Mouse (Mus musculus): ENCODE measurements at regions not wholly inside any gene's neighbourhood (a gene's known extent, or its start where the extent isn't known, plus 50 kb on each side); places are given as distances from the start of the nearest gene placed in this dataset.
A peak's percentile ranks its signal among the peaks of the same experiment; 100 is the strongest.

DNA sequence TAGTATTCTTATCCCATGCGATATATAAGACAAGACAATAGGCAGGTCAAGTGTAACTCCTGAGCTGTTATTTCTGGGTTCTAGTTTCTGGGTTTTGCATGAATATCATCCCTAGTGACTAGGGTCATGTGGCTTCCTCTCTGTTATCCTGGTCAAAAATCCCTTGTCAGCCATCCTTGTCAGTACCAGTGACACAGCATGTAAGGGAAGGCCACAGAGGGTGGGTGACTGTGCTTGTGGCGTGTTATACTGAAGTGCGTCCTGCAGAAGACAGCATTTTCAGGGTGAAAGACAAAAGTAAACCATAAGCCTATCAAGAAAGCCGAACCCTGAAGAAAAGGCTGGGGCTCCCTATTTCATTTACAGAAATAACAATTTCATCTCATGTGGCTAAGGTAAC lies 50.7 kb upstream of the Echdc3 start:
- TF ChIP-seq POLR2A (IDR thresholded peaks at IDR 0.05; ENCODE audit: borderline replicate concordance, extremely low read depth, low read depth, low read length) (no peak), CTCF (IDR thresholded peaks at IDR 0.05; ENCODE audit: insufficient read depth, low read length) (no peak)
- 95% methylated on average over 4 of the region's 4 CpGs for WGBS
- DNase-seq = no peak
- Histone ChIP-seq H3K4me1 (ENCODE audit: control insufficient read depth, insufficient read depth, low read length) (peaks cover 6% of the 10 kb centered on the region; the same call in 1 of the 2 replicates), H3K4me3 (replicated peaks; ENCODE audit: extremely low read depth, low read depth, low read length) (no peak overlapping the region)

DNA sequence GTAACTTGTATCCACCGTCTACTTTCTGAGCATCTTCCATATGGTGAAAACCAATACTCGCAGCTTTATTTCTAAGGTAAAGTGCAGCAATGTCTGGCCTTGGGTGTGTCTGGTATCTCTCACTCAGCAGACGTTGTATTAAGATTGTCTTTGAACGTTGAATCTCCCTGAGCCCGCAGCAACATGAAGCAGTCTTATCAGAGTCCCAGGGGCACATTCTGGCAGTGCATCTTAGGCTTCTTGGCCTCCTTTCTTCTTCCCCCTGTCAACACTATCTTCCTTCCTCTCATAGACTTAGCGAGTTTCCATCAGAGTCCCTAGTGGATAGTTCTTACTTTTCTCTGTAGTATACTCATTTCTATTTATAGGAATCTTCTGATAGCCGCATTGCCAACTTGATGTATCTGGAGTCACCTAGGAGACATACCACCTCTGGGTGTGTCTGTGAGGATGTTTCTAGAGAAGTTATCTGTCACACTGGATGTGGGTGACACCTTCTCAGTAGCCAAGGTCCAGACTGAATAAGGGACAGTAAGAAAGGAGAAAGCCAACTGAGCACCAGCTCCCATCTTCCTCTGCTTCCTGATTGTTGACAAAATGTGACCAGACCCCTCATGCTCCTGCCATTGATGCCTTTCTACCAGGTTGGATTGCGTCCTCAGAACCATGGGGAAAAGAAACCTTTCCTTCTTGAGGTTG lies 51.4 kb upstream of the Echdc3 start:
- H3K4me1 ChIP-seq (ENCODE audit: control insufficient read depth, insufficient read depth, low read length) = peaks cover 6% of the 10 kb centered on the region; the same call in 1 of the 2 replicates
- WGBS = 77% methylated on average over 8 of the region's 8 CpGs
- H3K4me3 ChIP-seq (replicated peaks; ENCODE audit: extremely low read depth, low read depth, low read length) = no peak overlapping the region
- DNase-seq = no peak
- TF ChIP-seq CTCF (IDR thresholded peaks at IDR 0.05; ENCODE audit: insufficient read depth, low read length) (no peak), POLR2A (IDR thresholded peaks at IDR 0.05; ENCODE audit: borderline replicate concordance, extremely low read depth, low read depth, low read length) (no peak)

DNA sequence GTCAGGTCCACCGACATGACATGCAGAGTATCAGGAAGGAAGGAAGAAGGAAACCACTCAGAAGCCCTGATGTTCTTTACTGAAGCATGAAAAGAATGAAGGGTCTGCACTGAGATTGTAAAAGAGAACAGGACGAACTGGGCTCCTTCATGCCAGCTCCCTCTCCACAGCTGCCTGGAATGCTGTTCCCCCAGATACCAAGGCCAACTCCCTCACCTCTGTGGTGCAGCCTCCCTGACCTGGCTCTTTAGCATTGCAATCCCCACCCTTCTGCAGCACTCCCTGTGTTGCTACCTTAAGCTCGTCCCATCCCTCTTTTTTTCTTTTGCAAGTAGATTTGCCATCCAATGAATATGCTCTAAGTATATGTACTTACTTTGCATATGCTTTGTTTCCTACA lies 52.3 kb upstream of the Echdc3 start:
- H3K4me3 ChIP-seq (replicated peaks; ENCODE audit: extremely low read depth, low read depth, low read length) = no peak overlapping the region
- TF ChIP-seq POLR2A (IDR thresholded peaks at IDR 0.05; ENCODE audit: borderline replicate concordance, extremely low read depth, low read depth, low read length) (no peak), CTCF (IDR thresholded peaks at IDR 0.05; ENCODE audit: insufficient read depth, low read length) (no peak)
- DNase-seq = peak; percentile 56
- 38% methylated on average over 3 of the region's 3 CpGs for whole genome bisulfite sequencing
- peaks cover 6% of the 10 kb centered on the region; the same call in 1 of the 2 replicates for H3K4me1 ChIP-seq (ENCODE audit: control insufficient read depth, insufficient read depth, low read length)

DNA sequence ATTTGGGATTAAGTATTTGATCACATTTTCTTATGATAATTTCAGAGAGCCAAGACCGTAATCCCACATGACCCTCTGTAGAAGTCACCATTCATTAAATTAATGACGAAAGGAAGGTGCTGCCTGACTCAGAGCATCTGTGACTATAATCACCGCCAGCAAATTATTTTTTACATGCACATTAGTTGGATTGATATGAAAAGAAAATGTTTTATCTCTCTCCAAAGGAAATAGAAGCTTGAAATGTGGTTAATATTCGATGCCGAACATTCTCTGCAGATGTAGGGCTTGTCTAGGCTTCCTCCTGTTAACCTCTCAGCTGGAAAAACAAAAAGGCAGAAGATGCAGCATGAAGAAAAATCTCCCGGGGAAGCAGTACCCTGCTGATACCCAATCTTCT lies 54.2 kb upstream of the Echdc3 start:
- DNase-seq = no peak
- H3K4me1 ChIP-seq (ENCODE audit: control insufficient read depth, insufficient read depth, low read length) = peaks cover 8% of the 10 kb centered on the region; the same call in 1 of the 2 replicates
- 50% methylated on average over 6 of the region's 6 CpGs for WGBS
- no peak overlapping the region for H3K4me3 ChIP-seq (replicated peaks; ENCODE audit: extremely low read depth, low read depth, low read length)
- TF ChIP-seq POLR2A (IDR thresholded peaks at IDR 0.05; ENCODE audit: borderline replicate concordance, extremely low read depth, low read depth, low read length) (no peak), CTCF (IDR thresholded peaks at IDR 0.05; ENCODE audit: insufficient read depth, low read length) (no peak)

DNA sequence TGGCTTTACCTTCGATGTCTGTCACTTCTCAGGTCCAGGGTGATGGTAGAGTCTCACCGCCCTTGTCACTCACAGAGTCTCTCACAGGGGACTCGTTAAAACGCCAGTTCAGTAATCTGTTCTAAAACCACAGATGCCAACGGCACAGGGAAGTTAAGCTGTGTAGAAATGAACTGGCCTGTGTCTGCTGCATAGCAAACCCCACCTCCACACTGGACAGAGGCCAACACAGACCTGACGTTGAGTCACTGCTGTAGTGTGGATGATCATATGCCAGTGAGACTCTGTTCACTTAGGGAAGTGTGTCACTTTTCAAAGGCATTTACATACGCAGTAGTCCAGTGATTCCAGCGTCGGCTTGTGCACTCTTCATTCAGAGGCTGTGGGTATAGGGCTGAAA lies 54.7 kb upstream of the Echdc3 start:
- 28% methylated on average over 9 of the region's 9 CpGs for WGBS
- no peak overlapping the region for H3K4me3 ChIP-seq (replicated peaks; ENCODE audit: extremely low read depth, low read depth, low read length)
- DNase-seq = peak; percentile 63
- H3K4me1 ChIP-seq (ENCODE audit: control insufficient read depth, insufficient read depth, low read length) = peaks cover 8% of the 10 kb centered on the region; the same call in 1 of the 2 replicates
- TF ChIP-seq CTCF (IDR thresholded peaks at IDR 0.05; ENCODE audit: insufficient read depth, low read length) = no peak
- no peak for TF ChIP-seq POLR2A (IDR thresholded peaks at IDR 0.05; ENCODE audit: borderline replicate concordance, extremely low read depth, low read depth, low read length)

DNA sequence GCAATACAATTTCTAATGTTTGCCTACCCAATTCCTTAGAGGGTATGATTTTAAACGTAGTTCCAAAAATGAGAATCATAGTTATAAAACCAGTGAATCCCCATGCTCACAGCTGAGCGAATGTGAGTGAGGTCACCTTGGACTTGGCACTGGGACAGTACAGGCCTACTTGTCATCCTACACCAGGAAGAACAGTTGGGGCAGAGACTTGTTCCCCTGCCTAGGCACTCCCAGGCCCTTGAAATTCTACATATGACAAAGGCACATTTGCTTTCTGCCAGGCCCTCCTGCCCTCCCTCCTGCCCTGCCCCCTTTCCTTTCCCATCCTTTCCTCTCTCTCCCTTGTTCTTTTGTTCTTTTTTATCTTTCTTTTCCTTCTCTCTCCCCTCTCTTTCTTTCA lies 50.0 kb upstream of the Usp6nl start:
- 71% methylated on average over 2 of the region's 2 CpGs for WGBS
- TF ChIP-seq POLR2A (IDR thresholded peaks at IDR 0.05; ENCODE audit: borderline replicate concordance, extremely low read depth, low read depth, low read length) (no peak), CTCF (IDR thresholded peaks at IDR 0.05; ENCODE audit: insufficient read depth, low read length) (no peak)

More for the DNA sequence above, 50.0 kb upstream of the Usp6nl start:
- Histone ChIP-seq H3K4me1 (ENCODE audit: control insufficient read depth, insufficient read depth, low read length) (peaks cover 6% of the 10 kb centered on the region; the same call in 1 of the 2 replicates), H3K4me3 (replicated peaks; ENCODE audit: extremely low read depth, low read depth, low read length) (no peak overlapping the region)
- no peak for DNase-seq
